Mouse (Mus musculus): Measurements from ENCODE around the gene Mrgpra4. TPM values are rescaled to one million over a fixed set of nuclear protein-coding genes. Genes with fewer than 3 reads are reported as not detected.

Gene Mrgpra4
- total RNA-seq (2017) = not detected in 2 replicates

- ATAC-seq (ENCODE audit: extremely low read depth, insufficient number of reproducible peaks, low FRiP score, poor library complexity, severe bottlenecking) = no peak
These were observed at the start of gene Mrgpra4 for GRCm38 (mm10) chr7:47981995-47982394. Gene Mrgpra4, minus strand, starts transcription at chr7:47982095.

- no peak for ATAC-seq (ENCODE audit: extremely low read depth, insufficient number of reproducible peaks, low FRiP score, poor library complexity, severe bottlenecking)
These were observed 45.6 kb upstream of the Mrgpra4 start, which contains the start of gene Mrgprx1 for GRCm38 (mm10) chr7:48027497-48027896. Gene Mrgprx1, minus strand, starts transcription at chr7:48027597.

- ATAC-seq (ENCODE audit: extremely low read depth, insufficient number of reproducible peaks, low FRiP score, poor library complexity, severe bottlenecking) = no peak
These were observed 36.0 kb upstream of the Mrgpra4 start for GRCm38 (mm10) chr7:48017874-48018273.

GRCm38 (mm10) chr7:47995689-47996088 lies 13.8 kb upstream of the Mrgpra4 start:
- no peak for ATAC-seq (ENCODE audit: extremely low read depth, insufficient number of reproducible peaks, low FRiP score, poor library complexity, severe bottlenecking)

DNA sequence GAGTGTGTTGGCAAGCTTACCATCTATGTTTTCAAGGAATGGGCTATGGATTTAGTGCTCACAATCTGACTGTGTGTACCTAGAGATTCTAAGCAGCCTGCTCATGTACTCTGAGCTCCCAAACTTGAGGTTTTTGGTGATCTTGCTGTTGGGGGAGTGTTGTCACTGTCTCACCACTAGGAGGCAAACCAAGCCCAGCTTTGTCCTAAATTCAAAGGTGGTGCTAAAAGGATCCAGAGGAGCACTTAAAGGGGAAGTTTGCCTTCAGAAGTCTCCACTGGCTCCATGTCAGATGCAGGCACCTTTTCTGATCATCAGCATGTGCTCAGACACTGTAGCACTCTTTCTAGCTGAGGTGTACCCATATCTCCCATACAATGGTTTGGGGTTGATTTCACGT lies 4.9 kb upstream of the Mrgpra4 start:
- ATAC-seq (ENCODE audit: extremely low read depth, insufficient number of reproducible peaks, low FRiP score, poor library complexity, severe bottlenecking) = no peak

Other genes with a start within 250 kb of the Mrgpra4 start
- not detected in 2 replicates for gene Mrgprx1, start 45.5 kb upstream of the Mrgpra4 start, total RNA-seq (2017)
- gene Mrgprb5, start 186.9 kb upstream of the Mrgpra4 start, total RNA-seq (2017) = not detected in 2 replicates
- not detected in 2 replicates for gene Mrgprb4, start 217.2 kb upstream of the Mrgpra4 start, total RNA-seq (2017)

Measured in neutrophil, adult 5-6 weeks (primary cell).